Mouse (Mus musculus): ENCODE data around the gene Rpl10a. TPM values are rescaled to one million over a fixed set of nuclear protein-coding genes. Genes with fewer than 3 reads are reported as not detected.

The Rpl10a gene
- total and polyA plus RNA-seq, 3 experiments, result 2,044 to 2,803 TPM; not detected in 1

DNA sequence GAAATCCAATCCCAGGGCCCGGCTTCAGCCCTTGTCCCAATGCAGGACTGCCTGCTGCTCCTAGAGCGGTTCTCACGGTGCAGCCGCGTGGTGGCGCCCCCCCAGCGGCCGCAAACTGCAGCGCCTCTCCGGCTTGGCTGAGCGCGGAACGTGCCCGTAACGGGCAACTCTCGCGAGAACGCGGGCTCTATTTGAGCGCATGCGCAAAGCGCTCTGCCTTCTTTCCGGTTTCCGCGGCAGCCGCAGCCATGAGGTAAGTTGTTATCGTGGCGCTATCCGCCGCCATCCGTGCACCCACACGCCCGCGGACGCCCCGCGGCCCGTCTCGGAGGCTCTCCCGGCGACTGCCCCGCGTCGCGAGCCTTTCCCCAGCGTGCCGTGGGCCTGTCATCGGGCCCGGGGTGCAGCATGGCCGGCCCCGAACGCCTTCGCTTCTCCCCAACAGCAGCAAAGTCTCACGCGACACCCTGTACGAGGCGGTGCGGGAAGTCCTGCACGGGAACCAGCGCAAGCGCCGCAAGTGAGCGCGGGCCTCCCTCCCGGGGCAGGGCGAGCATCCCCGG lies at the start of gene Rpl10a (continued):
- TF ChIP-seq SMC3 (IDR thresholded peaks at IDR 0.05; ENCODE audit: low read depth, low read length) (peak; percentile 41; the same call in 1 of the 2 replicates), POLR2AphosphoS2 (IDR thresholded peaks at IDR 0.05; ENCODE audit: low read length) (peak; percentile 99), TAL1 (IDR thresholded peaks at IDR 0.05; ENCODE audit: low read length) (no peak), MXI1 (IDR thresholded peaks at IDR 0.05; ENCODE audit: low read depth, low read length) (peak; percentile 85)

DNA sequence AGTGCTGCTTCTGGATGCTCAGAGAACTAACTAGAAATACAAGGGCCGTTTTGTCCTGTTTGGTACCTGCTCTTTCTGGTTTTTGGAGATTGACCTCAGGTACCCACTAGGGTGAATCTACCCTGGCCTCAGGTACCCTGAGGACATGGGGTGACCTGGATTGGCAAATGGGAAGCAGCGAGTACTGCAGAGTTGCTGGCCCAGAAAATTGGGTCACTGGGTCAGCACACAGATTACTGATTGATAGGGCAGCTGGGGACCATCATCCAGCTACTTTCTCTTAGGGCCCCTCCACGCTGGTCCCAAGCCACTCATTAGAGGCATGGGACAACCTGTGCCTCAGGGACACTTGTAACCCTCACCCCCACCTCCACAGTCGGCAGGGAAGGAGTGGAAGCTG lies 49.0 kb upstream of the Rpl10a start:
- H3K4me1 ChIP-seq (ENCODE audit: control insufficient read depth in 1 of 2, insufficient read depth in 2 of 2, low read length in 2 of 2), result peaks cover 0 to 9% of the 10 kb centered on the region in 2 experiments; a peak in 2 of 4 replicates
- no peak overlapping the region for H3K9ac ChIP-seq (ENCODE audit: control insufficient read depth, low read depth, low read length, poor library complexity, severe bottlenecking)
- no peak overlapping the region for H3K4me3 ChIP-seq (ENCODE audit: control insufficient read depth in 1 of 2, insufficient read depth in 1 of 2, low read depth in 2 of 2, low read length in 2 of 2)
- no peak overlapping the region for H3K27ac ChIP-seq (ENCODE audit: control insufficient read depth, low read depth, low read length)
- TF ChIP-seq SIN3A (IDR thresholded peaks at IDR 0.05; ENCODE audit: low read length) (no peak), TBP (IDR thresholded peaks at IDR 0.05; ENCODE audit: low read depth, low read length) (no peak), GABPA (IDR thresholded peaks at IDR 0.05; ENCODE audit: low read depth, low read length) (no peak), RAD21 (IDR thresholded peaks at IDR 0.05; ENCODE audit: low read depth, low read length) (no peak), USF2 (IDR thresholded peaks at IDR 0.05; ENCODE audit: borderline replicate concordance in 1 of 2, insufficient read depth in 1 of 2, low read depth in 1 of 2, low read length in 2 of 2) (no peak), CHD2 (IDR thresholded peaks at IDR 0.05; ENCODE audit: low read length) (no peak), JUND (IDR thresholded peaks at IDR 0.05; ENCODE audit: low read depth, low read length) (no peak), TAL1 (IDR thresholded peaks at IDR 0.05; ENCODE audit: low read length) (no peak), USF1 (IDR thresholded peaks at IDR 0.05; ENCODE audit: low read depth, low read length) (no peak), MYC (IDR thresholded peaks at IDR 0.05; ENCODE audit: low read depth, low read length) (no peak), POLR2AphosphoS2 (IDR thresholded peaks at IDR 0.05; ENCODE audit: low read length) (no peak), MAZ (IDR thresholded peaks at IDR 0.05; ENCODE audit: low read depth, low read length) (no peak), KAT2A (conservative IDR thresholded peaks at IDR 0.05; ENCODE audit: low read depth, low read length) (no peak), HCFC1 (IDR thresholded peaks at IDR 0.05; ENCODE audit: low read depth, low read length) (no peak), ELF1 (IDR thresholded peaks at IDR 0.05; ENCODE audit: low read depth, low read length) (no peak), UBTF (IDR thresholded peaks at IDR 0.05; ENCODE audit: borderline replicate concordance, insufficient read depth, low read depth, low read length) (no peak), GATA1 (IDR thresholded peaks at IDR 0.05; ENCODE audit: low read depth, low read length) (no peak), ZNF384 (IDR thresholded peaks at IDR 0.05; ENCODE audit: low read depth, low read length) (no peak), SMC3 (IDR thresholded peaks at IDR 0.05; ENCODE audit: low read depth, low read length) (no peak), ZMIZ1 (IDR thresholded peaks at IDR 0.05; ENCODE audit: low read depth, low read length) (no peak)
- H3K36me3 ChIP-seq (ENCODE audit: control insufficient read depth in 1 of 2, insufficient read depth in 2 of 2, low read length in 2 of 2), result peaks cover 0 to 2% of the 10 kb centered on the region in 2 experiments; a peak in 1 of 4 replicates
- no peaks in the 10 kb centered on the region for H3K79me2 ChIP-seq (ENCODE audit: control insufficient read depth, insufficient read depth, low read length, poor library complexity)
- no peaks in the 10 kb centered on the region for H3K27me3 ChIP-seq (ENCODE audit: control insufficient read depth in 1 of 2, insufficient read depth in 2 of 2, low read length in 2 of 2)
- no peak for DNase-seq (ENCODE audit: low read depth, low spot score)
- H3K9me3 ChIP-seq (replicated peaks; ENCODE audit: insufficient read depth, low read length), result no peaks in the 10 kb centered on the region
